Mouse (Mus musculus): ENCODE measurements around the gene Dennd5a. TPM values are rescaled to one million over a fixed set of nuclear protein-coding genes. Genes with fewer than 3 reads are reported as not detected.

The Dennd5a gene
- polyA plus RNA-seq, 1 experiment from 2014 or later = 36.4 TPM

GRCm38 (mm10) chr7:109929628-109930027 is 30.6 kb downstream of the Dennd5a start:
- H3K36me3 ChIP-seq (ENCODE audit: insufficient read depth, low read length) = peaks cover 10% of the 10 kb centered on the region; the same call in 1 of the 2 replicates
- no peak overlapping the region for H3K4me2 ChIP-seq (replicated peaks; ENCODE audit: low read depth, low read length)

GRCm38 (mm10) chr7:109928365-109928764 is 31.9 kb downstream of the Dennd5a start:
- TF ChIP-seq EP300 (IDR thresholded peaks at IDR 0.05) = no peak
- no peak for TF ChIP-seq CTCF (IDR thresholded peaks at IDR 0.05)

More at GRCm38 (mm10) chr7:109929628-109930027, 30.6 kb downstream of the Dennd5a start:
- H3K9me3 ChIP-seq (ENCODE audit: low read length) = no peaks in the 10 kb centered on the region
- no peaks in the 10 kb centered on the region for H3K27me3 ChIP-seq (replicated peaks; ENCODE audit: insufficient read depth, low read length)
- ATAC-seq (no peak), DNase-seq (ENCODE audit: low spot score) (no peak)
- TF ChIP-seq CTCF (IDR thresholded peaks at IDR 0.05) (peak; percentile 64), EP300 (IDR thresholded peaks at IDR 0.05) (no peak)
- no peak overlapping the region for H3K27ac ChIP-seq (ENCODE audit: low read length)
- no peak overlapping the region for H3K4me3 ChIP-seq (ENCODE audit: low read depth, low read length)
- H3K9ac ChIP-seq (replicated peaks; ENCODE audit: low read depth) = no peak overlapping the region
- H3K4me1 ChIP-seq (ENCODE audit: insufficient read depth, low read depth, low read length) = no peaks in the 10 kb centered on the region

GRCm38 (mm10) chr7:109924965-109925364 is 35.3 kb downstream of the Dennd5a start:
- H3K36me3 ChIP-seq (ENCODE audit: insufficient read depth, low read length) = 0 out of 2 replicates have a peak, but pooled peaks cover 4% of the 10 kb centered on the region
- DNase-seq (ENCODE audit: low spot score) (peak; percentile 14), ATAC-seq (peak; percentile 64)
- no peaks in the 10 kb centered on the region for H3K27me3 ChIP-seq (replicated peaks; ENCODE audit: insufficient read depth, low read length)
- whole genome bisulfite sequencing = 62% methylated on average over 2 of the region's 2 CpGs
- no peak overlapping the region for H3K4me2 ChIP-seq (replicated peaks; ENCODE audit: low read depth, low read length)
- no peak overlapping the region for H3K27ac ChIP-seq (ENCODE audit: low read length)
- no peak overlapping the region for H3K4me3 ChIP-seq (ENCODE audit: low read depth, low read length)
- no peaks in the 10 kb centered on the region for H3K9me3 ChIP-seq (ENCODE audit: low read length)
- H3K9ac ChIP-seq (replicated peaks; ENCODE audit: low read depth) = no peak overlapping the region
- TF ChIP-seq CTCF (IDR thresholded peaks at IDR 0.05) (no peak), EP300 (IDR thresholded peaks at IDR 0.05) (no peak)
- H3K4me1 ChIP-seq (ENCODE audit: insufficient read depth, low read depth, low read length) = no peaks in the 10 kb centered on the region

More at GRCm38 (mm10) chr7:109928365-109928764, 31.9 kb downstream of the Dennd5a start:
- H3K4me2 ChIP-seq (replicated peaks; ENCODE audit: low read depth, low read length) = no peak overlapping the region
- WGBS = 83% methylated on average over 6 of the region's 6 CpGs
- H3K27ac ChIP-seq (ENCODE audit: low read length) = no peak overlapping the region
- H3K4me3 ChIP-seq (ENCODE audit: low read depth, low read length) = no peak overlapping the region
- no peaks in the 10 kb centered on the region for H3K9me3 ChIP-seq (ENCODE audit: low read length)
- no peak overlapping the region for H3K9ac ChIP-seq (replicated peaks; ENCODE audit: low read depth)
- no peak for DNase-seq (ENCODE audit: low spot score)
- H3K27me3 ChIP-seq (replicated peaks; ENCODE audit: insufficient read depth, low read length) = no peaks in the 10 kb centered on the region
- no peaks in the 10 kb centered on the region for H3K4me1 ChIP-seq (ENCODE audit: insufficient read depth, low read depth, low read length)
- H3K36me3 ChIP-seq (ENCODE audit: insufficient read depth, low read length) = peaks cover 2% of the 10 kb centered on the region; the same call in 1 of the 2 replicates
- ATAC-seq = no peak

GRCm38 (mm10) chr7:109922889-109923288 is 37.4 kb downstream of the Dennd5a start:
- Histone ChIP-seq H3K4me1 (ENCODE audit: insufficient read depth, low read depth, low read length) (no peaks in the 10 kb centered on the region), H3K4me2 (replicated peaks; ENCODE audit: low read depth, low read length) (no peak overlapping the region), H3K27ac (ENCODE audit: low read length) (no peak overlapping the region), H3K4me3 (ENCODE audit: low read depth, low read length) (no peak overlapping the region), H3K9me3 (ENCODE audit: low read length) (no peaks in the 10 kb centered on the region), H3K36me3 (ENCODE audit: insufficient read depth, low read length) (peaks cover 16% of the 10 kb centered on the region), H3K9ac (replicated peaks; ENCODE audit: low read depth) (no peak overlapping the region), H3K27me3 (replicated peaks; ENCODE audit: insufficient read depth, low read length) (no peaks in the 10 kb centered on the region)
- TF ChIP-seq EP300 (IDR thresholded peaks at IDR 0.05) (no peak), CTCF (IDR thresholded peaks at IDR 0.05) (no peak)
- DNase-seq (ENCODE audit: low spot score) (no peak), ATAC-seq (no peak)
- WGBS = 83% methylated on average over 4 of the region's 4 CpGs

GRCm38 (mm10) chr7:109906165-109906564 is 54.1 kb downstream of the Dennd5a start:
- WGBS = 70% methylated on average over 2 of the region's 2 CpGs
- no peaks in the 10 kb centered on the region for H3K4me1 ChIP-seq (ENCODE audit: insufficient read depth, low read depth, low read length)
- H3K36me3 ChIP-seq (ENCODE audit: insufficient read depth, low read length) = peaks cover 63% of the 10 kb centered on the region

GRCm38 (mm10) chr7:109900921-109901320 is 59.3 kb downstream of the Dennd5a start:
- H3K36me3 ChIP-seq (ENCODE audit: insufficient read depth, low read length) = peaks cover 82% of the 10 kb centered on the region
- no peak overlapping the region for H3K4me3 ChIP-seq (ENCODE audit: low read depth, low read length)
- H3K9ac ChIP-seq (replicated peaks; ENCODE audit: low read depth) = no peak overlapping the region
- ATAC-seq (no peak), DNase-seq (ENCODE audit: low spot score) (no peak)
- 70% methylated on average over 9 of the region's 9 CpGs for WGBS
- H3K9me3 ChIP-seq (ENCODE audit: low read length) = no peaks in the 10 kb centered on the region
- no peak overlapping the region for H3K4me2 ChIP-seq (replicated peaks; ENCODE audit: low read depth, low read length)
- no peak overlapping the region for H3K27ac ChIP-seq (ENCODE audit: low read length)
- H3K27me3 ChIP-seq (replicated peaks; ENCODE audit: insufficient read depth, low read length) = no peaks in the 10 kb centered on the region
- H3K4me1 ChIP-seq (ENCODE audit: insufficient read depth, low read depth, low read length) = no peaks in the 10 kb centered on the region
- no peak for TF ChIP-seq CTCF (IDR thresholded peaks at IDR 0.05)
- no peak for TF ChIP-seq EP300 (IDR thresholded peaks at IDR 0.05)

More at GRCm38 (mm10) chr7:109906165-109906564, 54.1 kb downstream of the Dennd5a start:
- Histone ChIP-seq H3K9ac (replicated peaks; ENCODE audit: low read depth) (no peak overlapping the region), H3K4me2 (replicated peaks; ENCODE audit: low read depth, low read length) (no peak overlapping the region), H3K27me3 (replicated peaks; ENCODE audit: insufficient read depth, low read length) (no peaks in the 10 kb centered on the region), H3K9me3 (ENCODE audit: low read length) (no peaks in the 10 kb centered on the region), H3K27ac (ENCODE audit: low read length) (0 out of 2 replicates have a peak overlapping the region, but pooled peaks have one; percentile 15), H3K4me3 (ENCODE audit: low read depth, low read length) (no peak overlapping the region)
- TF ChIP-seq CTCF (IDR thresholded peaks at IDR 0.05) (no peak), EP300 (IDR thresholded peaks at IDR 0.05) (peak; percentile 37; the same call in 1 of the 2 replicates)
- DNase-seq (ENCODE audit: low spot score) (peak; percentile 80), ATAC-seq (peak; percentile 74)

- Histone ChIP-seq H3K4me2 (replicated peaks; ENCODE audit: low read depth, low read length) (no peak overlapping the region), H3K36me3 (ENCODE audit: insufficient read depth, low read length) (peaks cover 79% of the 10 kb centered on the region), H3K9me3 (ENCODE audit: low read length) (no peaks in the 10 kb centered on the region), H3K27me3 (replicated peaks; ENCODE audit: insufficient read depth, low read length) (no peaks in the 10 kb centered on the region), H3K4me1 (ENCODE audit: insufficient read depth, low read depth, low read length) (no peaks in the 10 kb centered on the region), H3K27ac (ENCODE audit: low read length) (no peak overlapping the region), H3K9ac (replicated peaks; ENCODE audit: low read depth) (no peak overlapping the region), H3K4me3 (ENCODE audit: low read depth, low read length) (no peak overlapping the region)
- DNase-seq (ENCODE audit: low spot score) (no peak), ATAC-seq (peak; percentile 44; the same call in 1 of the 2 replicates)
- no peak for TF ChIP-seq CTCF (IDR thresholded peaks at IDR 0.05)
- no peak for TF ChIP-seq EP300 (IDR thresholded peaks at IDR 0.05)
These were observed 61.4 kb downstream of the Dennd5a start for GRCm38 (mm10) chr7:109898911-109899310.
